Mouse (Mus musculus) spleen, adult 2 months (tissue): ENCODE measurements around the gene Rnf26. TPM values are rescaled to one million over a fixed set of nuclear protein-coding genes. Genes with fewer than 3 reads are reported as not detected.
"Not testable (repeated sequence)": the region's sequence is repeated elsewhere in the genome, so short reads cannot be mapped to it uniquely, and the experiment has no call there.

ENCODE experiments used
- DNase-seq, 2 experiments: peaks; one replicate each; pipeline versions ENCODE4 v3.0.0 to v3.0.0-alpha.2; 2012 to 2021; ENCODE audit warnings: low spot score in 2 of 2, low read depth in 1 of 2
- H3K27ac ChIP-seq: fragments of 200-500 bp; 2 replicates; pipeline ENCODE4 v1.5.1; 2012; ENCODE audit warnings: low read length, inconsistent platforms; ENCODE audit not compliant: insufficient read depth
- H3K27me3 ChIP-seq: fragments of 200-500 bp; 2 replicates; pipeline ENCODE4 v1.6.1; 2012; ENCODE audit warnings: mild to moderate bottlenecking, moderate library complexity, low read length, inconsistent platforms; ENCODE audit not compliant: control insufficient read depth, insufficient read depth
- H3K36me3 ChIP-seq: fragments of 200-500 bp; 2 replicates; pipeline ENCODE4 v1.6.1; 2012; ENCODE audit warnings: mild to moderate bottlenecking, low read length, inconsistent platforms; ENCODE audit not compliant: control insufficient read depth, insufficient read depth
- H3K4me1 ChIP-seq: fragments of 200-500 bp; 2 replicates; pipeline ENCODE4 v1.6.1; 2011; ENCODE audit warnings: inconsistent platforms; ENCODE audit not compliant: control insufficient read depth, insufficient read depth, insufficient read length
- H3K4me3 ChIP-seq: fragments of 200-500 bp; 2 replicates; pipeline ENCODE4 v1.5.1; 2011; ENCODE audit warnings: mild to moderate bottlenecking, inconsistent platforms; ENCODE audit not compliant: insufficient read depth, insufficient read length; ENCODE audit errors: extremely low read depth
- CTCF ChIP-seq: fragments of 200-500 bp; IDR thresholded peaks from 2 replicates; pipeline ENCODE4 v1.5.1; 2011; ENCODE audit warnings: mild to moderate bottlenecking, inconsistent platforms; ENCODE audit not compliant: insufficient read depth, insufficient read length, insufficient replicate concordance; ENCODE audit errors: extremely low read depth
- POLR2A ChIP-seq: fragments of 200-500 bp; IDR thresholded peaks from 2 replicates; pipeline ENCODE4 v1.6.1; 2011; ENCODE audit warnings: low read depth, low read length, inconsistent platforms
- WGBS: fragments of 180-500 bp; shearing (Covaris S2); methylation state at CpG from one replicate; pipeline ENCODE4 v1.1.7; 2018; 5-methylcytosine and 5-hydroxymethylcytosine counted together
- polyA plus RNA-seq: library from polyadenylated mRNA; depleted of rRNA; stranded (reverse); fragments of >200 nt; gene quantifications from 2 replicates; pipeline ENCODE4 v1.2.3, GENCODE M21; 2012

Gene Rnf26
- polyA plus RNA-seq, 1 experiment, result 21.3 TPM

DNA sequence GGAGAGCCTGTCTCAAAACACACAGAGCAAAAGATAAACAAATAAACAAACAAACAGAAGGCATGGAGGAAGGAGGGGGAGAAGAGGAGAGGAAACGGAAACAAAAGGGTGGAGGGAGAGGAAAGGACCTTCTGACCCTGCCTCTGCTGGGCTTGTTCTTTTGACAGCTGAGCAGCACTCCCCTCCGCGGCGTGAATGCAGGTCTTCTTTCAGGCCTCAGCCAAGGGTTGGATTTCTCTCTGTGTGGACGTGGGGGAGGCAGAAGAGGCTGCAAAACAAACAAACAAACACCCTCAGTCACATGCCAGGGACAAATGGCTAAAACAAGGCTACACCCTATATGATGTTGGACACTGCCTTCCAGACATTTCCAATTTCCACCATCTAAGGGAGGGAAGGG lies 11.7 kb upstream of the Rnf26 start:
- Histone ChIP-seq H3K4me1 (peaks cover 5% of the 10 kb centered on the region; the same call in 1 of the 2 replicates), H3K27me3 (no peaks in the 10 kb centered on the region), H3K36me3 (no peaks in the 10 kb centered on the region), H3K27ac (no peak overlapping the region), H3K4me3 (no peak overlapping the region)
- TF ChIP-seq CTCF (no peak), POLR2A (no peak)
- DNase-seq, result no peak
- WGBS, result 76% methylated on average over 5 of the region's 5 CpGs

DNA sequence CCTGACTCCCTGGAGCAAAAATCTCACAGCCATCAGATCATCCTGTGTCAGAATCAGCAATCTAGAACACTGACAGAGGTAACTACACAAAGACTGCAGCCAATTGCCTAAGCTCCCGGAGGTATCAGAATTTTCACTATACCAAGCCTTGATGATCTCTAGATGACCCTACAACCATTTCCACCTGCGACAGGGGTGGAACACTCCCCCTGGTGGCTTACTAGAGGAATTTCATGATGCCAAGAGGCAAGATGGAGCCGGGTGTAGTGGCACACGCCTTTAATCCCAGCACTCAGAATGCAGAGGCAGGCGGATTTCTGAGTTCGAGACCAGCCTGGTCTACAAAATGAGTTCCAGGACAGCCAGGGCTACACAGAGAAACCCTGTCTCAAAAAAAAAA lies 11.0 kb upstream of the Rnf26 start:
- Histone ChIP-seq H3K4me3 (no peak overlapping the region), H3K36me3 (no peaks in the 10 kb centered on the region), H3K27me3 (no peaks in the 10 kb centered on the region), H3K4me1 (no peaks in the 10 kb centered on the region; the same call in 1 of the 2 replicates), H3K27ac (no peak overlapping the region)
- TF ChIP-seq CTCF (peak; percentile 13; the same call in 1 of the 2 replicates), POLR2A (no peak)
- 64% methylated on average over 6 of the region's 6 CpGs for WGBS
- no peak for DNase-seq

DNA sequence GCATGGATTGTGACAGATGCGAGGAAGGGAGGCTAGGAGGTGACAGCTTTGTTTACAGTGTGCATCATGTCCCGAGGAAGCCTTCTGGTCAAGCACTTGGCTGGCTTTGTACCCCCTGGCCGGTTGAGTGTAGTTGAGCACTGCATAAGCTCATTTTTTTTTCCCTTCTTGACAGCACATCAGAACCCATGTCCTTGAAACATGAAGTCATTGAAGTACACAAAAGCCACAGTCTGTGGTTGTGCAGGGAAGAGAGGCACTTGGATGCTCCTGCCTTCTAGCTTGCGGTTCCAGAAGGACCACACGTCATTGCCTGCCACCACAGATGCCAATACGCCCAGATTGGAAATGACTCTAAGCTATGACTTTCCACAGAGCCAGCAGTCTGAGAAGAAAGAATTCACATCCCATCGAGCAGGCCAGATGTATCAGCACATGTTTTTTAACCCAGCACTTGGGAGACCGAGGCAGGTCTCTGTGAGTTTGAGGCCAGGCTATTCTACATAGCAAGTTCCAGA lies 6.7 kb upstream of the Rnf26 start:
- no peak overlapping the region for H3K27ac ChIP-seq
- 81% methylated on average over 8 of the region's 8 CpGs for WGBS
- no peaks in the 10 kb centered on the region for H3K27me3 ChIP-seq
- no peak for DNase-seq
- no peaks in the 10 kb centered on the region for H3K36me3 ChIP-seq
- H3K4me1 ChIP-seq, result no peaks in the 10 kb centered on the region; the same call in 1 of the 2 replicates
- TF ChIP-seq POLR2A (no peak), CTCF (no peak)
- H3K4me3 ChIP-seq, result no peak overlapping the region

DNA sequence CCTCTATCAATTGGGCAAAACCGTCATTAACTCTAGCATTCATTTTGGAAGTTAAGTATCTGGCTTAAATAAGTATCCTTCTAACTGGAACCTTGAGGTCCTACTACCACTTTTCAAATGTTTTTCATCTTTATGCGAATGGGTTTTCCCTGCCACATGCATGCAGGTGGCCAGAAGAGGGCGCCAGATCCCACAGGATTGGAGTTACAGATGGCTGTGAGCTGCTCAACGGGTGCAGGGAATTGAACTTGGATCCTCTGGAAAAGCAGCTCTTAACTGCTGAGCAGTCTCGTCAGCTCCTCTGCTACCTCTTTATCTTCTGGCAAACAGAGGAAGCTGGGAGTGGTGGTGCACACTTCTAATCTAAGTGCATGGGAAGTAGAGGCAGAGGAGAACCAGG lies 5.7 kb upstream of the Rnf26 start:
- DNase-seq, result peak in 1 of 2 experiments; percentile 36
- TF ChIP-seq POLR2A, result no peak
- TF ChIP-seq CTCF, result peak; percentile 55; the same call in 1 of the 2 replicates
- Histone ChIP-seq H3K27me3 (no peaks in the 10 kb centered on the region), H3K4me3 (no peak overlapping the region), H3K27ac (no peak overlapping the region), H3K4me1 (no peaks in the 10 kb centered on the region; the same call in 1 of the 2 replicates), H3K36me3 (no peaks in the 10 kb centered on the region)
- WGBS, result 56% methylated on average over 5 of the region's 5 CpGs

DNA sequence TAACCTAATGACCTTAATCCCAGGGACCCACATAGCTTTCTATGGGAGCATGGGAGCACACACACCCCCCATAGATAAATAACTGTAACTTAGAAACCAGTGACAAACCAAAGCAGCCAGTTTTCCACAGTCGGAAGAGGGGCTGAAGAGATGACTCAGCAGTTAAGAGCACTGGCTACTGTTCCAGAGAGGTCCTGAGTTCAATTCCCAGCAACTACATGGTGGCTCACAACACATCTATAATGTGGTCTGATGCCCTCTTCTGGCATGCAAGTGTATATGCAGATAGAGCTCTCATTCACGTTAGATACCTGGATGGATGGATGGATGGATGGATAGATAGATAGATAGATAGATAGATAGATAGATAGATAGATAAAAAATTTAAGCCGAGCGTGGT lies 2.9 kb upstream of the Rnf26 start:
- Histone ChIP-seq H3K4me3 (no peak overlapping the region), H3K27ac (no peak overlapping the region), H3K36me3 (no peaks in the 10 kb centered on the region), H3K27me3 (no peaks in the 10 kb centered on the region), H3K4me1 (no peaks in the 10 kb centered on the region; the same call in 1 of the 2 replicates)
- DNase-seq, result no peak
- no peak for TF ChIP-seq CTCF
- TF ChIP-seq POLR2A, result no peak
- 91% methylated on average over 4 of the region's 4 CpGs for WGBS

DNA sequence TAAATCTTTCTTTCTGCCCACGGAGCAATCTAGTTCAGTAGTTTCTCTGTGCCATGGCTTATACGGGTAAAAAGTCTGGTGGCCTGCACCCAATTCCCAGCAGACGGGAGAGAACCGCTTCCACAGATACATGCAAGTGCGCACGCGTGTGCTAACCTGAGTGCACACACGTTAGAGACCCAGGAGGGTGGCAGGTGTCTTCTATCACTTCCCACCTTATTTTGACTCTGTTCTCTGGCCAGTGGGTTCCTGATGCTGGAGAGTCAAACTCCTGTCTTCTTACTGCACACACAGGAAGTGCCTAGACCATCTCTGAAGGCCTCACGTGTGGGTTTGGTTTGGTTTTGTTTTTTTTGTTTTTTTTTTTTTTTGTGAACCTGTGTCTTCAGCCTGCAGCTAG lies 2.3 kb upstream of the Rnf26 start:
- 69% methylated on average over 9 of the region's 9 CpGs for WGBS

DNA sequence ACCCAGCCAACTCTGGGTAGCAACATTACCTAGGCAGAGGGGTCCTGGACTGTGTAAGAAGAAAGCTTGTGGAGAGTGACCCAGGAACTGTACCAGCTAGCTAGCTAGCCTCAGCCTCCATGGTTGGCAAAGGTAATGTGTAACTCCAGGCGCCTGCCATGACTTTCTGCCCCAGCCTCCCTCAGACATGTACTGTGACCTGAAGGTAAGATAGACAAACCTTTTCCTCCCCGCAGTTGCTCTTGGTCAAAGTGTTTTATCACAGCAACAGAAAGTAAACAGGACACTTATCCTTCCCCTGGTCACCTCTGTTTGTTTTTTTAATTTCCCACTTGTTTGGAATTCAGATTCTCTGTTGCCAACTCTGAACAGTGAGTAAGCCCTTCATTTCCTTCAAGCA lies 1.1 kb upstream of the Rnf26 start:
- Histone ChIP-seq H3K36me3 (no peaks in the 10 kb centered on the region), H3K27ac (no peak overlapping the region), H3K4me3 (no peak overlapping the region), H3K27me3 (no peaks in the 10 kb centered on the region), H3K4me1 (no peaks in the 10 kb centered on the region; the same call in 1 of the 2 replicates)
- TF ChIP-seq CTCF, result no peak
- no peak for TF ChIP-seq POLR2A
- DNase-seq, result no peak
- 91% methylated on average over 2 of the region's 2 CpGs for whole genome bisulfite sequencing

More for the DNA sequence above, 2.3 kb upstream of the Rnf26 start:
- DNase-seq, result no peak
- no peak overlapping the region for H3K4me3 ChIP-seq
- H3K36me3 ChIP-seq, result no peaks in the 10 kb centered on the region
- no peaks in the 10 kb centered on the region for H3K27me3 ChIP-seq
- H3K27ac ChIP-seq, result no peak overlapping the region
- no peak for TF ChIP-seq POLR2A
- no peak for TF ChIP-seq CTCF
- H3K4me1 ChIP-seq, result no peaks in the 10 kb centered on the region; the same call in 1 of the 2 replicates

DNA sequence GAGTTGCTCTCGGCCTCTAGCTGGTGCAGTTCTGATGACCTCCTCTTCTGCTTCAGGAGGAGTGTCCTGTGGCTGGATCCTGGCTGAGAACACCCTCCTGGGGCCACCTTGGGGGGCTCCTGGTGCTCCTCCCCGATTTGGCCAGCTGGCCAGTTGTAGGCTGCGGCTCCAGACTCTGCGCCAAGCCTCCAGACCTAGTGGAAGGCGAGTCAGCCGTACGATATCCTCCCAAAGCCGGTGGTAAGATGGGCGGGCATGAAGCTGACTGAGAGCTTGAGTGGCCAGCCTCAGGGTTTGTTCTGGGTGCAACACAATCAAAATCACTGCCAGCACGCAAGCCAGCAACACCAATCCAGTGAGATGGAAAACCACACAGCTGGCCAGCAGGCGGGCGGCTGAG lies 1.4 kb downstream of the Rnf26 start:
- not testable (repeated sequence) for H3K27ac ChIP-seq, H3K4me3 ChIP-seq, H3K36me3 ChIP-seq, H3K4me1 ChIP-seq, DNase-seq, H3K27me3 ChIP-seq
- 74% methylated on average over 9 of the region's 12 CpGs for WGBS
